Mouse (Mus musculus): Measurements from ENCODE around the gene Rftn2.

The Rftn2 gene

GRCm38 (mm10) chr1:55123046-55123445 lies 103.5 kb downstream of the Rftn2 start:
- DNase-seq: no peak

Data from thymus, postnatal 36 days (tissue).